10 mouse cellular contexts compared by ENCODE assay signal in genomic region chr13:33084975-33085694, GRCm38 (mm10). TPM values are rescaled to one million over a fixed set of nuclear protein-coding genes. Genes with fewer than 3 reads are reported as not detected.
DNase-seq lines count a peak whose midpoint lies in the region; ATAC-seq and TF ChIP-seq lines count a peak whose summit lies in the region.
"Had no signal": no experiment of that assay in that cellular context is flagged by ENCODE, and none has a peak within 500 bp of the region (broad histone marks: within the 10 kb centered on the region; RNA-seq: fewer than 3 reads in every experiment).

No protein-coding gene starts in this region.

- H3K27ac ChIP-seq in liver, embryonic 12.5 days: 0 out of 2 replicates have a peak overlapping the region, but pooled peaks have one; percentile 5
- peak overlapping the region; percentile 85 for H3K27ac ChIP-seq in forebrain, embryonic 16.5 days (ENCODE audit: low read length)

- no peak for TF ChIP-seq POLR2A in myocyte (IDR thresholded peaks at IDR 0.05; ENCODE audit: insufficient read length, low read depth)

- no peak for ATAC-seq in liver, embryonic 12.5 days
- ATAC-seq in forebrain, embryonic 16.5 days: peak; percentile 35; the same call in 1 of the 2 replicates

- H3ac ChIP-seq in myocyte (ENCODE audit: control insufficient read depth, insufficient read length): no peak overlapping the region

- no peaks in the 10 kb centered on the region for H3K79me2 ChIP-seq in myocyte (ENCODE audit: control insufficient read depth, insufficient read depth)

- H3K4me1 ChIP-seq in liver, embryonic 12.5 days: no peaks in the 10 kb centered on the region
- H3K4me1 ChIP-seq in forebrain, embryonic 16.5 days (replicated peaks; ENCODE audit: control insufficient read depth, insufficient read depth, low read length): peaks cover 18% of the 10 kb centered on the region

- peaks cover 13% of the 10 kb centered on the region for H3K9me3 ChIP-seq in liver, embryonic 12.5 days (replicated peaks)
- H3K9me3 ChIP-seq in forebrain, embryonic 16.5 days (ENCODE audit: control insufficient read depth, low read length): no peaks in the 10 kb centered on the region

- no peak overlapping the region for H3K9ac ChIP-seq in liver, embryonic 12.5 days
- H3K9ac ChIP-seq in forebrain, embryonic 16.5 days (replicated peaks; ENCODE audit: low read depth, low read length): no peak overlapping the region

- no peak overlapping the region for H3K4me2 ChIP-seq in liver, embryonic 12.5 days
- H3K4me2 ChIP-seq in forebrain, embryonic 16.5 days (ENCODE audit: low read length): peak overlapping the region; percentile 28
- peak overlapping the region; percentile 5 for H3K4me2 ChIP-seq in myocyte (ENCODE audit: low read depth)

- H3K36me3 ChIP-seq in liver, embryonic 12.5 days: no peaks in the 10 kb centered on the region
- no peaks in the 10 kb centered on the region for H3K36me3 ChIP-seq in forebrain, embryonic 16.5 days (ENCODE audit: control insufficient read depth, insufficient read depth)
- H3K36me3 ChIP-seq in myocyte (ENCODE audit: control insufficient read depth, insufficient read depth): no peaks in the 10 kb centered on the region

- no peak for DNase-seq in liver
- peak; percentile 36 for DNase-seq in cerebellum, adult 8-10 months
- DNase-seq in gastrocnemius, adult 18-20 months (ENCODE audit: low spot score): no peak
- no peak for DNase-seq in thymus, postnatal 14 days
- no peak for DNase-seq in kidney, adult 11 months

- 56% methylated on average over 5 of the region's 5 CpGs for WGBS in liver, embryonic 12.5 days (ENCODE audit: insufficient replicate concordance)
- 36% methylated on average over 5 of the region's 5 CpGs for WGBS in forebrain, embryonic 16.5 days

- H3K4me3 ChIP-seq in liver, embryonic 12.5 days: no peak overlapping the region
- H3K4me3 ChIP-seq in forebrain, embryonic 16.5 days (replicated peaks; ENCODE audit: low read length): no peak overlapping the region
- H3K4me3 ChIP-seq in myocyte: no peak overlapping the region
- H3K4me3 ChIP-seq: erythroblast, embryonic 14.5 days had no signal

- H3K27me3 ChIP-seq in liver, embryonic 12.5 days (replicated peaks): no peaks in the 10 kb centered on the region
- no peaks in the 10 kb centered on the region for H3K27me3 ChIP-seq in forebrain, embryonic 16.5 days (replicated peaks; ENCODE audit: control insufficient read depth, insufficient read depth, low read length)
- no peaks in the 10 kb centered on the region for H3K27me3 ChIP-seq in myocyte (ENCODE audit: control insufficient read depth, insufficient read depth, insufficient read length)

TF ChIP-seq in myocyte, 11 proteins besides CTCF, POLR2A, EP300 and RAD21:
- TF ChIP-seq SRF (IDR thresholded peaks at IDR 0.05; ENCODE audit: control insufficient read depth, insufficient read length, low read depth) (no peak), USF1 (IDR thresholded peaks at IDR 0.05; ENCODE audit: low read depth) (no peak), REST (IDR thresholded peaks at IDR 0.05; ENCODE audit: insufficient read depth, insufficient read length) (no peak), MYOD1 (IDR thresholded peaks at IDR 0.05; ENCODE audit: control insufficient read depth in 1 of 3, insufficient read length in 2 of 3, low read depth in 2 of 3) (no peak), CEBPB (IDR thresholded peaks at IDR 0.05; ENCODE audit: insufficient read depth, poor library complexity, severe bottlenecking) (no peak), MYOG (IDR thresholded peaks at IDR 0.05; ENCODE audit: control insufficient read depth in 1 of 3, insufficient read depth in 1 of 3, insufficient read length in 2 of 3, low read depth in 2 of 3) (no peak), TCF12 (IDR thresholded peaks at IDR 0.05; ENCODE audit: insufficient read depth, poor library complexity, severe bottlenecking) (no peak), TCF3 (IDR thresholded peaks at IDR 0.05; ENCODE audit: insufficient read length, low read depth) (no peak), E2F4 (IDR thresholded peaks at IDR 0.05; ENCODE audit: insufficient read depth) (no peak), MAX (IDR thresholded peaks at IDR 0.05; ENCODE audit: low read depth) (no peak), POLR2AphosphoS2 (IDR thresholded peaks at IDR 0.05; ENCODE audit: insufficient read length, low read depth) (no peak)

RNA-seq across cellular contexts. Expression of gene Serpinb1b, which starts 6.8 kb away (rescaled TPM):
- polyA plus RNA-seq in liver, embryonic 12.5 days (2016; fragmentation: Nextera tagmentation; extraction: Ambion mirVana): not detected in 2 replicates
- polyA plus RNA-seq in forebrain, embryonic 16.5 days (2015; fragmentation: Nextera tagmentation; extraction: Ambion mirVana): 2.2 and 3.3 TPM in 2 replicates
- polyA plus RNA-seq in myocyte (2012; fragmentation: generic; extraction: Trizol): 1.6 TPM
- not detected for total RNA-seq in gastrocnemius, adult 18-20 months (2021)
- polyA plus RNA-seq: erythroblast, embryonic 14.5 days had no signal

RNA-seq across cellular contexts. Expression of gene Serpinb9b, which starts 57.9 kb away (rescaled TPM):
- polyA plus RNA-seq in liver, embryonic 12.5 days (2016; fragmentation: Nextera tagmentation; extraction: Ambion mirVana): not detected in 2 replicates
- polyA plus RNA-seq in forebrain, embryonic 16.5 days (2015; fragmentation: Nextera tagmentation; extraction: Ambion mirVana): 0.11 and 0.14 TPM in 2 replicates
- 0.79 TPM for polyA plus RNA-seq in myocyte (2012; fragmentation: generic; extraction: Trizol)
- total RNA-seq in gastrocnemius, adult 18-20 months (2021): not detected
- total RNA-seq: adrenal gland, postnatal 25 days had no signal
- polyA plus RNA-seq: erythroblast, embryonic 14.5 days had no signal
